Mouse (Mus musculus) lung, adult 2 months (tissue): ENCODE measurements around the gene Dock1. TPM values are rescaled to one million over a fixed set of nuclear protein-coding genes. Genes with fewer than 3 reads are reported as not detected.

ENCODE experiments used
- DNase-seq: peaks from one replicate; pipeline ENCODE4 v3.0.0; 2022
- H3K4me1 ChIP-seq: fragments of 200-500 bp; 2 replicates; pipeline ENCODE4 v1.6.1; 2011; ENCODE audit warnings: low read length; ENCODE audit not compliant: control insufficient read depth, insufficient read depth
- H3K4me3 ChIP-seq: fragments of 200-500 bp; replicated peaks from 2 replicates; pipeline ENCODE3; 2011; ENCODE audit warnings: low read depth, mild to moderate bottlenecking, control low read depth, low read length; ENCODE audit errors: extremely low read depth
- CTCF ChIP-seq: fragments of 200-500 bp; IDR thresholded peaks from 2 replicates; pipeline ENCODE4 v1.5.1; 2011; ENCODE audit warnings: mild to moderate bottlenecking, low read length, control low read depth; ENCODE audit not compliant: insufficient read depth
- POLR2A ChIP-seq: fragments of 200-500 bp; IDR thresholded peaks from 2 replicates; pipeline ENCODE4 v1.6.1; 2011; ENCODE audit warnings: low read depth, mild to moderate bottlenecking, control low read depth, low read length, borderline replicate concordance; ENCODE audit errors: extremely low read depth
- WGBS: fragments of 180-500 bp; shearing (Covaris S2); methylation state at CpG from one replicate; pipeline ENCODE4 v1.1.7; 2018; 5-methylcytosine and 5-hydroxymethylcytosine counted together
- polyA plus RNA-seq: library from polyadenylated mRNA; depleted of rRNA; stranded (reverse); fragments of >200 nt; gene quantifications from 2 replicates; pipeline ENCODE4 v1.2.3, GENCODE M21; 2012

The Dock1 gene
- polyA plus RNA-seq, 1 experiment: 18.7 TPM

DNA sequence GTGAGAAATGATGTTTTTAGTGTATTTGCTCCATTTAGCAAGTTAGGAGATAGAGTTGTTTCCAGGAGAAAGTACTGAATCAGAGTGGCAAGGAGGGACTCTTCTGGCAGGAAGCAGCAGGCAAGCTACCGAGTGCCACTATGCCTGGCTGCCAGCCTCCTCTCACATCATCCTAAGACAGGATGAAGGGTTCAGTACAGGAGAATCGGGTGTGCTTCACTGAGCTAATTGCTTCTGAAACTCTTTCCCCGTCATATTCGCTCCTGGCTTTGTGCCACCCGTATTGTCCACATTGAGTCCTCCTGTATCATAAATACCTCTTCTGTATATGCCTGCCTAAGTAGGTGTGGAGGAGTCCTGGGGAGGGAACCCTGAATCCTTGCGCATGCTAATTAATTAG is 406.9 kb downstream of the Dock1 start:
- no peaks in the 10 kb centered on the region for H3K4me1 ChIP-seq
- no peak for DNase-seq
- TF ChIP-seq POLR2A: no peak
- no peak for TF ChIP-seq CTCF
- no peak overlapping the region for H3K4me3 ChIP-seq
- 73% methylated on average over 6 of the region's 6 CpGs for WGBS

DNA sequence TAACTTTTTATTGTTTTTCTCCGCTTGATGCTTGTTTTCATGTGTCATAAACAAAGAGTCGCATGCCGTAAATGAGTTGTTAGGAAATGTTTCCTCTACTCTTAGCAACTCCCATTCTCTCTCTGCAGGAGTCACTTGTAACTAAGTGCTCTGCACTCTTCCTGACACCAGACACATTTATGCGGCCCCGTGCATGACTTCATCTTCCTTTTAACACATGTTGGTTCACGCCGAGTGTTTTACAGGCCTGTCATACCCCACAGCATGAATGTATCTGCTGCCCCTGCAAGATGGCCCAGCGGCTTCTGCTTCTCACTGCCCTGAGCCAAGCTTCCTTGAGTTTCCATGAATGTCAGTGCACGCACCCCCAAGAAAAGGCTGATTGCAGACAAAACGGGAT is 407.4 kb downstream of the Dock1 start:
- DNase-seq: no peak
- 82% methylated on average over 10 of the region's 10 CpGs for WGBS
- no peaks in the 10 kb centered on the region for H3K4me1 ChIP-seq
- no peak overlapping the region for H3K4me3 ChIP-seq
- TF ChIP-seq POLR2A: no peak
- no peak for TF ChIP-seq CTCF

DNA sequence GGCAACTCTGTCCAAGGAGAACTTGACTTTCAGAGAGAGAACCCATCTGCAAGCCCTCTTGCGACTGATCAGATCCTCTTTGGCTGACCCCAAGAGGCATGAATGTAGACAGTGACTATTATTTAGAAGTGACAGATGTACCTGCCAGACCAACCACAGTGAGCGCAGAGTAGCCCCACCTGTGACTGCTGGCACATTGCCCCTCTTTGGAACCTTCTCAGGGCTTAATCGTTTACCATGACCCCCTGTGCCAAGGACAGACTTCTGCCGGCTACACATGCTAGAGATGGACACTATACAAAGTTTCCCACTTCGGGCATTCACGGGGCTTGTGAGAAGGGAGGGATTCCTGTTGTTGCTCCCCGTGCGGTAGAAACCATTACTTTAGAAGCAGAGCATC is 413.0 kb downstream of the Dock1 start:
- Histone ChIP-seq H3K4me3 (no peak overlapping the region), H3K4me1 (no peaks in the 10 kb centered on the region)
- no peak for DNase-seq
- no peak for TF ChIP-seq POLR2A
- WGBS: 87% methylated on average over 8 of the region's 8 CpGs

DNA sequence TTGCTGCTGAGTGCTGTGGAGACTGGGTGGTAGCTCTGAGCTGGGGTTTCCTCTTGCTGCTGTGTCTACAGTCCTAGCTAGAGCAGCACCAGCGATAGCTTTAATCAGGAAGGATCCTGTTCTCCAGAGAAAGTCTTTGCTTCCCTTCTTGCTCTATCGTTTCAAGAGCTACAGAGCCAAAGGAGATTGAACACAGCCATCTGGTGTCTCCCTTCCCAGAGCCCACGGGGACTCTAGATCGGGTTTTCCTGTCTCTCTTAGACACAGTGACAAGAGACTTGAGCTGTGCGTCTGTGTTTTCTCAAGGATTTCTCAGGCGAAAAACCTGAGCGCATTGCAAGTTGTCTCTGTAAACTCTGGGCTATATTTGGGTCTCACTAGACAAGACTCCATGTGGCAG is 413.6 kb downstream of the Dock1 start:
- TF ChIP-seq POLR2A (no peak), CTCF (no peak)
- 84% methylated on average over 7 of the region's 7 CpGs for WGBS

DNA sequence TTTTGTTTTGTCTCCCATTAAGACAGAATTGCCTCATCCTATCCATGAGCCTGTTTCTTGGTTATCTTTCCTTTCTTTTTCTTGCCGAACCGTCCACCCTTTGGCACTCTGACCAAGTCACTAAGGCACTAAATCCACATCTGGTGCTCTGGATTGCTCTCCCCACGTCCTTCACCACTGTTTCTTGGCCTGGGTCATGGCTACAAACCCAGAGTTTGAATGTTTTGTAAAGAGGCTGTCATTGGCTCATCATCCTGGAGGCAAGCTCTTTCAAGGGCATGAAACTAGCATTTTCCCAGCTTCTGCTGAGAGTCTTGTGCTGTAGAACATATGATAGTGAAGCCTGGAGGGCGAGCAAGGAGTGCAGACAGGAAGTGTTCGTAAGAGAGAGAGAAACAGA is 416.1 kb downstream of the Dock1 start:
- no peak for TF ChIP-seq POLR2A
- TF ChIP-seq CTCF: no peak
- no peaks in the 10 kb centered on the region for H3K4me1 ChIP-seq
- no peak overlapping the region for H3K4me3 ChIP-seq
- 84% methylated on average over 5 of the region's 5 CpGs for WGBS
- no peak for DNase-seq

More for the DNA sequence above, 413.6 kb downstream of the Dock1 start:
- no peaks in the 10 kb centered on the region for H3K4me1 ChIP-seq
- no peak for DNase-seq
- no peak overlapping the region for H3K4me3 ChIP-seq

DNA sequence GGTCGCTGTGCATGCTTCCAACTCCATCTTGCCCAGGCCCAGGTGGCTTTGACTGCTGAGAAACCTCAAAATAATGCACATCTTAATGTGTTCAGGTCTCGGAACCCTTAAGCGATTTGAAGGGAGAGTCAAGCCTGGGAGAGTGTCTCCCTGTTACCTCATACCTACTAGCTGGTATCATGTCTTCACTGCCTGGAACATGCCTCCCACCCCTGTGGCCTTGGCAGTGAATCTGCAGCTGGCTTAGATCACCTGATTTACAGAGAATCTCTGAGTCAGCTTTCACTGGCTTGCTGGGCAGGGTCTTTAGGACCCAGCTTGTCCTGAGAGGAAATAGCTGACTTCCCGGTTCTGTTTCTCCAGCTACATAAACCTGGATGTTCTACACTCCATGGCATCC is 419.2 kb downstream of the Dock1 start:
- no peak for TF ChIP-seq POLR2A
- TF ChIP-seq CTCF: no peak
- Histone ChIP-seq H3K4me1 (no peaks in the 10 kb centered on the region), H3K4me3 (no peak overlapping the region)
- DNase-seq: no peak
- WGBS: 75% methylated on average over 4 of the region's 4 CpGs

DNA sequence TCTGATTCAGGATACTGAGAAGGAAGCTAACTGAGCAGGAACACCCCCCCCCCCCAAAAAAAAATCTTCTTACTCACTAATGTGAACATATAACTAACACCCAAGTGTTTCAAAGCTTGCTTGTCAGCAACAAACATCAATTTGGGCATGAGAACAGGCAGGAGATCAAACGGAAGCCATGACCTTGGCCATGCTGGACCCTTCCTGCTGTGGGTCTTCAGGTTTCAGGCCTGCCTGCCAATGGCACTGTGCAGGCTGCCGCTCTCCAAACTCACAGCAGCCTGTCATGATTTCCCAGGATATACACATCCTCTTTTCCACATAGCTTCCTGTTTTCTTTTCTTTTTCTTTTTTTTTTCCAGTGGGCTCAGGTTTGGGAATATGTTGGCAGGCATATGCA is 423.4 kb downstream of the Dock1 start:
- Histone ChIP-seq H3K4me1 (no peaks in the 10 kb centered on the region), H3K4me3 (no peak overlapping the region)
- DNase-seq: no peak
- no peak for TF ChIP-seq POLR2A
- TF ChIP-seq CTCF: no peak
- WGBS: 60% methylated on average over 2 of the region's 2 CpGs

DNA sequence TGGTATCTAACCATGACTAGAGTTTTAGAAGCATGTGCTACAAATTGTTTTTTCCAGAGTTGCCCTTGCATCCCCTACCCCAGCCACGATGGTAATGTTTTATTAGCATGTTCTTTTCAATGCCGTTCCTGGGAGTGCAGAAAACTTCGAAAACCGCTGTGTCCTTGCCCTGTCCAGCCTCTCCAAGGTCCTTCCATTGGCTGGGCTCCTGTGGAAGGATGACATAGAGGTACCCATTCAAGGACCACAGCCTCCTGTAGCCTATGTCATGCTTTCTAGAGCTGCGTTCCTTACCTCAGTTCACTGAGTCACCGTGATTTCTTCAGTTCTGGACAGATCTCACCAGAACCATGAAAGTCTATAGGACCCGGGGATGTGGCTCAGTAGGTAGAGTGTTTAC is 431.5 kb downstream of the Dock1 start:
- Histone ChIP-seq H3K4me1 (no peaks in the 10 kb centered on the region), H3K4me3 (no peak overlapping the region)
- 93% methylated on average over 7 of the region's 7 CpGs for WGBS
- TF ChIP-seq POLR2A (no peak), CTCF (no peak)
- DNase-seq: no peak

DNA sequence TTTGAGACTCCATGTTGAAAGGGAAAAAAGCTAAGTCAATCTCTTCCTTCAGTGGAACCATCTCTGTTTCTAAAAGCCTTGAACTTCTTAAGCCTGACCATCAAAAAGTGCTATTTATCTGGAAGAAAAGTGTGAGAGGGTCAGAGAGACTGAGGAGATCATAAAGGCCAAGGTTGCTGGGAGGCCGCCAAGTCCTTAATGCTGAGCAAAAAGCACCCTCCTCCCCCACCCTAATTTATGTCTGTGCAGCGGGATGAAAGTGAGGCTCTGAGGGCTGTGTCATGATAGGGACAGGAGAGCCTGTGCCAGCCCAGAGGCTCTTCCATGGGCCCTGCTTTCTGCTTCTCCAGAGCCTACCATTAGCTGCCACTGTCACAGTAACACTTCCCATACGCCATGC is 436.1 kb downstream of the Dock1 start:
- no peak for DNase-seq
- Histone ChIP-seq H3K4me3 (no peak overlapping the region), H3K4me1 (no peaks in the 10 kb centered on the region)
- WGBS: 89% methylated on average over 3 of the region's 3 CpGs
- TF ChIP-seq CTCF (no peak), POLR2A (no peak)

DNA sequence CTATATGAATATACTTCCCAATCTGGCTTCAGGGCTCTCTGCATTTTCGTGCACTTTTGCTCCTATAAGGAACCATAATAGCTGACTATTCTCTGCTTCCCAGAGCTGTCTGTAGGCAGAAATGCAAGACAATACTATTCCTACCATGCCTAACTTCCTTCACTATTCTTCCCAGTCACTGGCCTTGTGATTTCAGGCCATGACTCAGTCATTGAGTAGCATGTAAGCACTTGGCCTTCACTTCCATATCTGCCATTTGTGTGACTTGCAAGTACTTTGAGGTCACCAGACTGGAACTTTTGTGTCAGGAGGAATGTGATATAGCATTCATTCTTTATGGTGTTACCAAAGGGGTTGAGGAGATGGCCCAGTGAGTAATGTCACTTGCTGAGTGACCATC is 439.9 kb downstream of the Dock1 start:
- TF ChIP-seq CTCF (no peak), POLR2A (no peak)
- no peak for DNase-seq
- H3K4me3 ChIP-seq: no peak overlapping the region
- 85% methylated on average over 1 of the region's 1 CpGs for WGBS
- H3K4me1 ChIP-seq: no peaks in the 10 kb centered on the region
